Mouse (Mus musculus): ENCODE results near the gene Ap1g2.
A peak's percentile ranks its signal among the peaks of the same experiment; 100 is the strongest.

Gene Ap1g2

GRCm38 (mm10) chr14:55113351-55113974 is 7.1 kb upstream of the Ap1g2 start:
- DNase-seq (ENCODE audit: low spot score) = no peak

GRCm38 (mm10) chr14:55111720-55112119 is 5.3 kb upstream of the Ap1g2 start:
- no peak for DNase-seq (ENCODE audit: low spot score)

- DNase-seq (ENCODE audit: low spot score) = no peak
These were observed 3.7 kb upstream of the Ap1g2 start for GRCm38 (mm10) chr14:55110076-55110475.

- no peak for DNase-seq (ENCODE audit: low spot score)
These were observed 2.9 kb upstream of the Ap1g2 start for GRCm38 (mm10) chr14:55109048-55109873.

GRCm38 (mm10) chr14:55108202-55108870 is 1.9 kb upstream of the Ap1g2 start:
- no peak for DNase-seq (ENCODE audit: low spot score)

GRCm38 (mm10) chr14:55106990-55107389 is 597 bp upstream of the Ap1g2 start:
- no peak for DNase-seq (ENCODE audit: low spot score)

GRCm38 (mm10) chr14:55105386-55105785 is 1.0 kb downstream of the Ap1g2 start:
- no peak for DNase-seq (ENCODE audit: low spot score)

GRCm38 (mm10) chr14:55104365-55104764 is 2.0 kb downstream of the Ap1g2 start:
- DNase-seq (ENCODE audit: low spot score) = no peak

GRCm38 (mm10) chr14:55102253-55102785 is 4.1 kb downstream of the Ap1g2 start:
- DNase-seq (ENCODE audit: low spot score) = no peak

- no peak for DNase-seq (ENCODE audit: low spot score)
These were observed 4.8 kb downstream of the Ap1g2 start for GRCm38 (mm10) chr14:55101592-55101991.

GRCm38 (mm10) chr14:55098067-55098466 is 8.3 kb downstream of the Ap1g2 start:
- DNase-seq (ENCODE audit: low spot score) = no peak

- DNase-seq (ENCODE audit: low spot score) = no peak
These were observed 8.7 kb downstream of the Ap1g2 start for GRCm38 (mm10) chr14:55097646-55098045.

- no peak for DNase-seq (ENCODE audit: low spot score)
These were observed 9.8 kb downstream of the Ap1g2 start for GRCm38 (mm10) chr14:55096573-55097087.

- DNase-seq (ENCODE audit: low spot score) = no peak
These were observed 10.7 kb downstream of the Ap1g2 start for GRCm38 (mm10) chr14:55095671-55096070.

GRCm38 (mm10) chr14:55095263-55095662 is 11.1 kb downstream of the Ap1g2 start:
- DNase-seq (ENCODE audit: low spot score) = no peak

- DNase-seq (ENCODE audit: low spot score) = peak; percentile 81
These were observed 11.6 kb downstream of the Ap1g2 start, which contains the start of gene Thtpa for GRCm38 (mm10) chr14:55094704-55095231. Thtpa (plus strand) TSS chr14:55094784.

- no peak for DNase-seq (ENCODE audit: low spot score)
These were observed 12.5 kb downstream of the Ap1g2 start for GRCm38 (mm10) chr14:55093927-55094326.

- peak; percentile 88 for DNase-seq (ENCODE audit: low spot score)
These were observed 14.3 kb downstream of the Ap1g2 start, which contains the start of gene Zfhx2 for GRCm38 (mm10) chr14:55092011-55092577. Zfhx2 (minus strand) TSS chr14:55092324.

GRCm38 (mm10) chr14:55091209-55091865 is 15.1 kb downstream of the Ap1g2 start:
- no peak for DNase-seq (ENCODE audit: low spot score)

- DNase-seq (ENCODE audit: low spot score) = no peak
These were observed 17.0 kb downstream of the Ap1g2 start for GRCm38 (mm10) chr14:55089199-55089947.

Measured in ovary, postnatal 36 days (tissue).